Mouse (Mus musculus): Measurements from ENCODE around the gene Tbx20. TPM values are rescaled to one million over a fixed set of nuclear protein-coding genes. Genes with fewer than 3 reads are reported as not detected.

Gene Tbx20
- polyA plus RNA-seq (2012; ENCODE audit: insufficient read depth, insufficient read length, missing spikeins), result not detected in 2 replicates

GRCm38 (mm10) chr9:24774160-24774969 is at the start of gene Tbx20:
TSS of gene Tbx20 (minus strand) at chr9:24774303.
- Histone ChIP-seq H3K4me1 (ENCODE audit: control insufficient read depth, insufficient read depth, low read length) (peaks cover 5% of the 10 kb centered on the region; the same call in 1 of the 2 replicates), H3K27ac (ENCODE audit: insufficient read depth, low read depth, low read length) (no peak within 1 kb of the TSS), H3K4me3 (ENCODE audit: insufficient read depth, low read length) (peak within 1 kb of the TSS; percentile 16)
- TF ChIP-seq CTCF (IDR thresholded peaks at IDR 0.05; ENCODE audit: low read depth, low read length) (no peak), POLR2A (IDR thresholded peaks at IDR 0.05; ENCODE audit: borderline replicate concordance, low read depth, low read length) (no peak)

GRCm38 (mm10) chr9:24818511-24818910 is 44.4 kb upstream of the Tbx20 start:
- TF ChIP-seq POLR2A (IDR thresholded peaks at IDR 0.05; ENCODE audit: borderline replicate concordance, low read depth, low read length) (no peak), CTCF (IDR thresholded peaks at IDR 0.05; ENCODE audit: low read depth, low read length) (no peak)
- H3K4me1 ChIP-seq (ENCODE audit: control insufficient read depth, insufficient read depth, low read length), result no peaks in the 10 kb centered on the region
- no peak overlapping the region for H3K27ac ChIP-seq (ENCODE audit: insufficient read depth, low read depth, low read length)
- H3K4me3 ChIP-seq (ENCODE audit: insufficient read depth, low read length), result no peak overlapping the region

- no peaks in the 10 kb centered on the region for H3K4me1 ChIP-seq (ENCODE audit: control insufficient read depth, insufficient read depth, low read length)
- TF ChIP-seq CTCF (IDR thresholded peaks at IDR 0.05; ENCODE audit: low read depth, low read length) (no peak), POLR2A (IDR thresholded peaks at IDR 0.05; ENCODE audit: borderline replicate concordance, low read depth, low read length) (no peak)
Measured at GRCm38 (mm10) chr9:24812461-24812860, 38.4 kb upstream of the Tbx20 start.

GRCm38 (mm10) chr9:24792110-24792509 is 18.0 kb upstream of the Tbx20 start:
- H3K4me1 ChIP-seq (ENCODE audit: control insufficient read depth, insufficient read depth, low read length), result no peaks in the 10 kb centered on the region
- TF ChIP-seq CTCF (IDR thresholded peaks at IDR 0.05; ENCODE audit: low read depth, low read length), result no peak
- TF ChIP-seq POLR2A (IDR thresholded peaks at IDR 0.05; ENCODE audit: borderline replicate concordance, low read depth, low read length), result no peak
- H3K27ac ChIP-seq (ENCODE audit: insufficient read depth, low read depth, low read length), result no peak overlapping the region
- H3K4me3 ChIP-seq (ENCODE audit: insufficient read depth, low read length), result no peak overlapping the region

More at GRCm38 (mm10) chr9:24812461-24812860, 38.4 kb upstream of the Tbx20 start:
- Histone ChIP-seq H3K4me3 (ENCODE audit: insufficient read depth, low read length) (no peak overlapping the region), H3K27ac (ENCODE audit: insufficient read depth, low read depth, low read length) (no peak overlapping the region)

GRCm38 (mm10) chr9:24789396-24789795 is 15.3 kb upstream of the Tbx20 start:
- TF ChIP-seq POLR2A (IDR thresholded peaks at IDR 0.05; ENCODE audit: borderline replicate concordance, low read depth, low read length), result no peak
- no peak for TF ChIP-seq CTCF (IDR thresholded peaks at IDR 0.05; ENCODE audit: low read depth, low read length)
- H3K4me1 ChIP-seq (ENCODE audit: control insufficient read depth, insufficient read depth, low read length), result no peaks in the 10 kb centered on the region
- H3K27ac ChIP-seq (ENCODE audit: insufficient read depth, low read depth, low read length), result no peak overlapping the region
- H3K4me3 ChIP-seq (ENCODE audit: insufficient read depth, low read length), result no peak overlapping the region

- TF ChIP-seq POLR2A (IDR thresholded peaks at IDR 0.05; ENCODE audit: borderline replicate concordance, low read depth, low read length) (no peak), CTCF (IDR thresholded peaks at IDR 0.05; ENCODE audit: low read depth, low read length) (no peak)
- Histone ChIP-seq H3K4me3 (ENCODE audit: insufficient read depth, low read length) (no peak overlapping the region), H3K27ac (ENCODE audit: insufficient read depth, low read depth, low read length) (no peak overlapping the region), H3K4me1 (ENCODE audit: control insufficient read depth, insufficient read depth, low read length) (no peaks in the 10 kb centered on the region)
Measured at GRCm38 (mm10) chr9:24782338-24782737, 8.2 kb upstream of the Tbx20 start.

- Histone ChIP-seq H3K4me3 (ENCODE audit: insufficient read depth, low read length) (no peak overlapping the region), H3K27ac (ENCODE audit: insufficient read depth, low read depth, low read length) (no peak overlapping the region), H3K4me1 (ENCODE audit: control insufficient read depth, insufficient read depth, low read length) (no peaks in the 10 kb centered on the region)
- TF ChIP-seq CTCF (IDR thresholded peaks at IDR 0.05; ENCODE audit: low read depth, low read length) (no peak), POLR2A (IDR thresholded peaks at IDR 0.05; ENCODE audit: borderline replicate concordance, low read depth, low read length) (no peak)
Measured at GRCm38 (mm10) chr9:24780929-24781441, 6.9 kb upstream of the Tbx20 start.

- TF ChIP-seq POLR2A (IDR thresholded peaks at IDR 0.05; ENCODE audit: borderline replicate concordance, low read depth, low read length), result no peak
- TF ChIP-seq CTCF (IDR thresholded peaks at IDR 0.05; ENCODE audit: low read depth, low read length), result no peak
- H3K4me3 ChIP-seq (ENCODE audit: insufficient read depth, low read length), result no peak overlapping the region
Measured at GRCm38 (mm10) chr9:24780391-24780928, 6.4 kb upstream of the Tbx20 start.

GRCm38 (mm10) chr9:24779975-24780374 is 5.9 kb upstream of the Tbx20 start:
- no peak overlapping the region for H3K27ac ChIP-seq (ENCODE audit: insufficient read depth, low read depth, low read length)
- no peak overlapping the region for H3K4me3 ChIP-seq (ENCODE audit: insufficient read depth, low read length)

More at GRCm38 (mm10) chr9:24780391-24780928, 6.4 kb upstream of the Tbx20 start:
- Histone ChIP-seq H3K4me1 (ENCODE audit: control insufficient read depth, insufficient read depth, low read length) (no peaks in the 10 kb centered on the region), H3K27ac (ENCODE audit: insufficient read depth, low read depth, low read length) (no peak overlapping the region)

GRCm38 (mm10) chr9:24778571-24778970 is 4.5 kb upstream of the Tbx20 start:
- TF ChIP-seq CTCF (IDR thresholded peaks at IDR 0.05; ENCODE audit: low read depth, low read length) (no peak), POLR2A (IDR thresholded peaks at IDR 0.05; ENCODE audit: borderline replicate concordance, low read depth, low read length) (no peak)
- no peaks in the 10 kb centered on the region for H3K4me1 ChIP-seq (ENCODE audit: control insufficient read depth, insufficient read depth, low read length)
- no peak overlapping the region for H3K4me3 ChIP-seq (ENCODE audit: insufficient read depth, low read length)
- no peak overlapping the region for H3K27ac ChIP-seq (ENCODE audit: insufficient read depth, low read depth, low read length)

More at GRCm38 (mm10) chr9:24779975-24780374, 5.9 kb upstream of the Tbx20 start:
- no peaks in the 10 kb centered on the region for H3K4me1 ChIP-seq (ENCODE audit: control insufficient read depth, insufficient read depth, low read length)
- TF ChIP-seq POLR2A (IDR thresholded peaks at IDR 0.05; ENCODE audit: borderline replicate concordance, low read depth, low read length), result no peak
- TF ChIP-seq CTCF (IDR thresholded peaks at IDR 0.05; ENCODE audit: low read depth, low read length), result no peak

Measured in bone marrow macrophage, adult 2 months (primary cell).